Mouse (Mus musculus) CH12.LX (cell line): Measurements from ENCODE around the gene Klrb1b. TPM values are rescaled to one million over a fixed set of nuclear protein-coding genes. Genes with fewer than 3 reads are reported as not detected.

Experiments used
- DNase-seq: peaks from one replicate; pipeline ENCODE4 v3.0.0-alpha.2; 2013; ENCODE audit errors: extremely low read depth
- H3K27ac ChIP-seq: 2 replicates; pipeline ENCODE4 v1.5.1; 2012; ENCODE audit warnings: low read depth, mild to moderate bottlenecking, control low read depth, moderate library complexity; ENCODE audit not compliant: insufficient read depth
- H3K27me3 ChIP-seq: replicated peaks from 2 replicates; pipeline ENCODE3; 2012; ENCODE audit warnings: inconsistent platforms
- H3K36me3 ChIP-seq, 2 experiments: replicated peaks in 1 of 2; 2 replicates each; pipeline versions ENCODE3 to v1.6.1; 2012; ENCODE audit warnings: inconsistent platforms in 1 of 2, low read length in 1 of 2, mild to moderate bottlenecking in 1 of 2, mixed read lengths in 1 of 2, moderate library complexity in 1 of 2; ENCODE audit not compliant: control insufficient read depth in 1 of 2, insufficient read depth in 1 of 2
- H3K4me1 ChIP-seq, 2 experiments: 2 replicates each; pipeline ENCODE4 v1.6.1; 2012; ENCODE audit warnings: inconsistent platforms in 1 of 2, moderate library complexity in 1 of 2; ENCODE audit not compliant: insufficient read depth in 2 of 2, control insufficient read depth in 1 of 2
- H3K4me2 ChIP-seq: 2 replicates; pipeline ENCODE4 v1.6.1; 2012; ENCODE audit warnings: low read depth, mild to moderate bottlenecking, control low read depth; ENCODE audit not compliant: poor library complexity, insufficient read depth, severe bottlenecking
- H3K4me3 ChIP-seq, 3 experiments: fragments of 150-350 bp in 1 of 3; sonication (generic) in 1 of 3; replicated peaks in 1 of 3; 2 replicates each; pipeline versions ENCODE3 to v1.5.1; 2011 to 2012; ENCODE audit warnings: low read depth in 2 of 3, low read length in 2 of 3, mild to moderate bottlenecking in 2 of 3, moderate library complexity in 2 of 3, control low read depth in 1 of 3, improper control_type of control experiment in 1 of 3, inconsistent platforms in 1 of 3, mixed read lengths in 1 of 3; ENCODE audit not compliant: poor library complexity in 1 of 3
- H3K79me2 ChIP-seq: replicated peaks from 2 replicates; pipeline ENCODE4 v1.6.1; 2012; ENCODE audit warnings: mild to moderate bottlenecking, moderate library complexity; ENCODE audit not compliant: control insufficient read depth, poor library complexity, insufficient read depth, severe bottlenecking; ENCODE audit errors: extremely low read depth
- H3K9ac ChIP-seq: 2 replicates; pipeline ENCODE4 v1.6.1; 2012; ENCODE audit warnings: low read depth, mild to moderate bottlenecking, control low read depth, moderate library complexity; ENCODE audit not compliant: insufficient read depth
- H3K9me3 ChIP-seq: replicated peaks from 2 replicates; pipeline ENCODE3; 2012; ENCODE audit warnings: low read length, inconsistent platforms, mixed read lengths
- BHLHE40 ChIP-seq: IDR thresholded peaks from 2 replicates; pipeline ENCODE4 v1.6.1; 2011; ENCODE audit warnings: mild to moderate bottlenecking, low read depth, low read length, improper control_type of control experiment
- CHD1 ChIP-seq: IDR thresholded peaks from 2 replicates; pipeline ENCODE4 v1.6.1; 2012; ENCODE audit warnings: low read depth, low read length, improper control_type of control experiment, inconsistent platforms
- CHD2 ChIP-seq: IDR thresholded peaks from 2 replicates; pipeline ENCODE4 v1.6.1; 2011; ENCODE audit warnings: low read length, improper control_type of control experiment
- CTCF ChIP-seq, 2 experiments: IDR thresholded peaks in 1 of 2; conservative IDR thresholded peaks in 1 of 2; 2 replicates each; pipeline ENCODE4 v1.5.1; 2011 to 2012; ENCODE audit warnings: low read depth in 2 of 2, low read length in 2 of 2, improper control_type of control experiment in 1 of 2, inconsistent platforms in 1 of 2, mild to moderate bottlenecking in 1 of 2, moderate library complexity in 1 of 2
- E2F4 ChIP-seq: IDR thresholded peaks from 2 replicates; pipeline ENCODE4 v1.6.1; 2011; ENCODE audit warnings: low read depth, low read length, improper control_type of control experiment; ENCODE audit not compliant: insufficient replicate concordance
- ELF1 ChIP-seq: IDR thresholded peaks from 2 replicates; pipeline ENCODE4 v1.6.1; 2014; ENCODE audit warnings: low read depth, mild to moderate bottlenecking, inconsistent platforms, low read length, improper control_type of control experiment
- EP300 ChIP-seq: IDR thresholded peaks from 2 replicates; pipeline ENCODE4 v1.6.1; 2011; ENCODE audit warnings: low read length, improper control_type of control experiment
- ETS1 ChIP-seq: conservative IDR thresholded peaks from 2 replicates; pipeline ENCODE4 v1.6.1; 2012; ENCODE audit warnings: low read depth, mild to moderate bottlenecking, inconsistent platforms, low read length, improper control_type of control experiment, moderate library complexity
- GABPA ChIP-seq: IDR thresholded peaks from 2 replicates; pipeline ENCODE4 v1.6.1; 2012; ENCODE audit warnings: low read depth, low read length, improper control_type of control experiment, inconsistent platforms; ENCODE audit not compliant: insufficient replicate concordance
- HCFC1 ChIP-seq: IDR thresholded peaks from 2 replicates; pipeline ENCODE4 v1.6.1; 2012; ENCODE audit warnings: low read depth, mild to moderate bottlenecking, inconsistent platforms, low read length, improper control_type of control experiment
- IRF4 ChIP-seq: IDR thresholded peaks from 2 replicates; pipeline ENCODE4 v1.6.1; 2014; ENCODE audit warnings: low read depth, mild to moderate bottlenecking, inconsistent platforms, low read length, improper control_type of control experiment
- JUN ChIP-seq: IDR thresholded peaks from 2 replicates; pipeline ENCODE4 v1.6.1; 2011; ENCODE audit warnings: low read depth, mild to moderate bottlenecking, low read length, improper control_type of control experiment, moderate library complexity; ENCODE audit not compliant: insufficient read depth
- JUND ChIP-seq: conservative IDR thresholded peaks from 2 replicates; pipeline ENCODE4 v1.6.1; 2011; ENCODE audit warnings: low read depth, low read length, improper control_type of control experiment
- KAT2A ChIP-seq: IDR thresholded peaks from 2 replicates; pipeline ENCODE4 v1.6.1; 2012; ENCODE audit warnings: low read length, improper control_type of control experiment, inconsistent platforms; ENCODE audit not compliant: insufficient replicate concordance
- MAFK ChIP-seq: IDR thresholded peaks from 2 replicates; pipeline ENCODE4 v1.6.1; 2011; ENCODE audit warnings: low read length, improper control_type of control experiment; ENCODE audit not compliant: insufficient replicate concordance
- MAX ChIP-seq: IDR thresholded peaks from 2 replicates; pipeline ENCODE4 v1.6.1; 2011; ENCODE audit warnings: low read length, improper control_type of control experiment
- MAZ ChIP-seq: IDR thresholded peaks from 2 replicates; pipeline ENCODE4 v1.6.1; 2012; ENCODE audit warnings: low read depth, mild to moderate bottlenecking, inconsistent platforms, low read length, improper control_type of control experiment, moderate library complexity
- MEF2A ChIP-seq: IDR thresholded peaks from 2 replicates; pipeline ENCODE4 v1.6.1; 2014; ENCODE audit warnings: low read depth, mild to moderate bottlenecking, inconsistent platforms, low read length, improper control_type of control experiment, borderline replicate concordance
- MXI1 ChIP-seq: IDR thresholded peaks from 2 replicates; pipeline ENCODE4 v1.6.1; 2011; ENCODE audit warnings: mild to moderate bottlenecking, low read depth, low read length, improper control_type of control experiment
- MYC ChIP-seq: IDR thresholded peaks from 2 replicates; pipeline ENCODE4 v1.6.1; 2011; ENCODE audit warnings: low read depth, mild to moderate bottlenecking, improper control_type of control experiment, low read length
- NELFE ChIP-seq: IDR thresholded peaks from 2 replicates; pipeline ENCODE4 v1.6.1; 2011; ENCODE audit warnings: low read depth, low read length, improper control_type of control experiment
- NRF1 ChIP-seq: IDR thresholded peaks from 2 replicates; pipeline ENCODE4 v1.6.1; 2014; ENCODE audit warnings: low read depth, mild to moderate bottlenecking, inconsistent platforms, low read length, improper control_type of control experiment, moderate library complexity
- PAX5 ChIP-seq: IDR thresholded peaks from 2 replicates; pipeline ENCODE4 v1.6.1; 2012; ENCODE audit warnings: low read length, inconsistent platforms, mixed read lengths
- POLR2A ChIP-seq: IDR thresholded peaks from 2 replicates; pipeline ENCODE4 v1.6.1; 2011; ENCODE audit warnings: low read depth, mild to moderate bottlenecking, improper control_type of control experiment, low read length
- POLR2AphosphoS2 ChIP-seq: IDR thresholded peaks from 2 replicates; pipeline ENCODE4 v1.6.1; 2011; ENCODE audit warnings: low read depth, low read length, improper control_type of control experiment
- RAD21 ChIP-seq: IDR thresholded peaks from 2 replicates; pipeline ENCODE4 v1.6.1; 2011; ENCODE audit warnings: low read depth, mild to moderate bottlenecking, low read length, improper control_type of control experiment, moderate library complexity
- RCOR1 ChIP-seq: conservative IDR thresholded peaks from 2 replicates; pipeline ENCODE4 v1.6.1; 2012; ENCODE audit warnings: low read depth, mild to moderate bottlenecking, inconsistent platforms, low read length, improper control_type of control experiment
- SMC3 ChIP-seq: IDR thresholded peaks from 2 replicates; pipeline ENCODE4 v1.6.1; 2011; ENCODE audit warnings: low read depth, low read length, improper control_type of control experiment
- TBP ChIP-seq: conservative IDR thresholded peaks from 2 replicates; pipeline ENCODE4 v1.6.1; 2011; ENCODE audit warnings: low read depth, low read length, improper control_type of control experiment
- TCF12 ChIP-seq: IDR thresholded peaks from 2 replicates; pipeline ENCODE4 v1.6.1; 2014; ENCODE audit warnings: low read depth, mild to moderate bottlenecking, inconsistent platforms, low read length, improper control_type of control experiment
- UBTF ChIP-seq: IDR thresholded peaks from 2 replicates; pipeline ENCODE4 v1.6.1; 2012; ENCODE audit warnings: low read depth, mild to moderate bottlenecking, inconsistent platforms, low read length, improper control_type of control experiment, moderate library complexity
- USF1 ChIP-seq: IDR thresholded peaks from 2 replicates; pipeline ENCODE4 v1.6.1; 2014; ENCODE audit warnings: low read depth, mild to moderate bottlenecking, inconsistent platforms, low read length, improper control_type of control experiment
- USF2 ChIP-seq: conservative IDR thresholded peaks from 2 replicates; pipeline ENCODE4 v1.6.1; 2011; ENCODE audit warnings: low read depth, low read length, improper control_type of control experiment
- ZC3H11A ChIP-seq: IDR thresholded peaks from 2 replicates; pipeline ENCODE4 v1.6.1; 2012; ENCODE audit warnings: low read depth, mild to moderate bottlenecking, inconsistent platforms, low read length, improper control_type of control experiment
- ZKSCAN1 ChIP-seq: IDR thresholded peaks from 2 replicates; pipeline ENCODE4 v1.6.1; 2012; ENCODE audit warnings: low read depth, inconsistent platforms, low read length, improper control_type of control experiment, borderline replicate concordance
- ZMIZ1 ChIP-seq: IDR thresholded peaks from 2 replicates; pipeline ENCODE4 v1.6.1; 2012; ENCODE audit warnings: low read depth, mild to moderate bottlenecking, inconsistent platforms, low read length, improper control_type of control experiment
- ZNF384 ChIP-seq: IDR thresholded peaks from 2 replicates; pipeline ENCODE4 v1.6.1; 2012; ENCODE audit warnings: low read depth, low read length, improper control_type of control experiment, inconsistent platforms
- dilution Hi-C: fragments of 300-500 bp; cut with MboI; formaldehyde crosslinking; loops from 2 replicates; pipeline ENCODE4 v1.14.3; 2020; ENCODE audit warnings: low sequenced_read_pairs; ENCODE audit not compliant: extremely low pct_unique_long_range_greater_than_20kb, extremely low pct_ligation_motif_present
- in situ Hi-C: fragments of 300-500 bp; cut with MboI; formaldehyde crosslinking; loops from 3 replicates; pipeline ENCODE4 v1.14.3; 2019; ENCODE audit warnings: low sequenced_read_pairs, low pct_ligation_motif_present, low pct_unique_long_range_greater_than_20kb, mixed read lengths
- polyA plus RNA-seq: library from polyadenylated mRNA; unstranded; fragments of >175 nt; gene quantifications from 2 replicates; pipeline ENCODE4 v1.2.1, GENCODE M21; 2012; ENCODE audit warnings: low read depth; ENCODE audit not compliant: insufficient read length
- total RNA-seq, 2 experiments: library from RNA; depleted of rRNA; stranded (reverse); fragments of 300-350 nt in 1 of 2; fragments of >200 nt in 1 of 2; gene quantifications; 2 replicates each; pipeline ENCODE4 v1.2.3; 2012 to 2014

Gene Klrb1b
- total and polyA plus RNA-seq, 3 experiments: not detected

- Histone ChIP-seq H3K36me3 (no peaks in the 10 kb centered on the region), H3K27me3 (no peaks in the 10 kb centered on the region), H3K4me2 (peak overlapping the region; percentile 85), H3K79me2 (no peaks in the 10 kb centered on the region), H3K9me3 (no peaks in the 10 kb centered on the region), H3K27ac (no peak overlapping the region), H3K4me1 (peaks cover 2 to 32% of the 10 kb centered on the region in 2 experiments; a peak in 2 of 4 replicates), H3K9ac (peak overlapping the region; percentile 16; the same call in 1 of the 2 replicates), H3K4me3 (peak overlapping the region; percentile 18 to 46 (median 46))
- dilution Hi-C loops (no loop called here), in situ Hi-C loops (no loop called here)
- DNase-seq: peak; percentile 98
- TF ChIP-seq MXI1: no peak; the same call in 1 of the 2 replicates
- peak; percentile 66; the same call in 1 of the 2 replicates for TF ChIP-seq IRF4
- no peak for TF ChIP-seq UBTF
- no peak for TF ChIP-seq MYC
- no peak for TF ChIP-seq GABPA
- peak; percentile 73 for TF ChIP-seq RAD21
- peak; percentile 79; the same call in 1 of the 2 replicates for TF ChIP-seq KAT2A
- TF ChIP-seq POLR2A: no peak
- TF ChIP-seq E2F4: 0 out of 2 replicates have a peak, but pooled peaks have one; percentile 64
- TF ChIP-seq CHD2: 0 out of 2 replicates have a peak, but pooled peaks have one; percentile 32
- TF ChIP-seq JUND: no peak
- no peak; the same call in 1 of the 2 replicates for TF ChIP-seq JUN
- TF ChIP-seq TCF12: 0 out of 2 replicates have a peak, but pooled peaks have one; percentile 42
- TF ChIP-seq USF1: no peak
- peak; percentile 76 for TF ChIP-seq MAX
- TF ChIP-seq CHD1: no peak; the same call in 1 of the 2 replicates
- TF ChIP-seq RCOR1: no peak
- 0 out of 2 replicates have a peak, but pooled peaks have one; percentile 17 for TF ChIP-seq ETS1
- peak; percentile 97 for TF ChIP-seq SMC3
- TF ChIP-seq ZKSCAN1: no peak
- TF ChIP-seq TBP: peak; percentile 100
- no peak for TF ChIP-seq ZMIZ1
- no peak for TF ChIP-seq PAX5
- TF ChIP-seq POLR2AphosphoS2: no peak
- peak; percentile 97 for TF ChIP-seq MAFK
- TF ChIP-seq CTCF (conservative IDR thresholded peaks at IDR 0.05 in 1 of 2, IDR thresholded peaks at IDR 0.05 in 1 of 2; ENCODE audit: low read depth in 2 of 2, low read length in 2 of 2): peak; percentile 94 to 98
- TF ChIP-seq ELF1: peak; percentile 98
- TF ChIP-seq BHLHE40: no peak
- no peak for TF ChIP-seq EP300
- peak; percentile 57; the same call in 1 of the 2 replicates for TF ChIP-seq ZC3H11A
- TF ChIP-seq USF2: no peak
- TF ChIP-seq ZNF384: no peak; the same call in 1 of the 2 replicates
- 0 out of 2 replicates have a peak, but pooled peaks have one; percentile 53 for TF ChIP-seq MAZ
- TF ChIP-seq MEF2A: peak; percentile 81
- TF ChIP-seq NELFE: 0 out of 2 replicates have a peak, but pooled peaks have one; percentile 16
- TF ChIP-seq HCFC1: peak; percentile 56
- TF ChIP-seq NRF1: peak; percentile 61
These were observed 22.9 kb downstream of the Klrb1b start for GRCm38 (mm10) chr6:128802999-128803857.
